Mouse (Mus musculus) cortical plate, adult 2 months (tissue): ENCODE results near the gene Tbc1d16. TPM values are rescaled to one million over a fixed set of nuclear protein-coding genes. Genes with fewer than 3 reads are reported as not detected.

Experiments
- H3K27ac ChIP-seq: fragments of 200-500 bp; 2 replicates; pipeline ENCODE4 v1.5.1; 2012; ENCODE audit warnings: low read length, control low read depth, inconsistent platforms; ENCODE audit not compliant: insufficient read depth
- H3K4me1 ChIP-seq: fragments of 200-500 bp; 2 replicates; pipeline ENCODE4 v1.6.1; 2011; ENCODE audit warnings: low read length; ENCODE audit not compliant: control insufficient read depth, insufficient read depth
- H3K4me3 ChIP-seq: fragments of 200-500 bp; 2 replicates; pipeline ENCODE4 v1.5.1; 2011; ENCODE audit warnings: mild to moderate bottlenecking, low read length, control low read depth; ENCODE audit not compliant: insufficient read depth
- CTCF ChIP-seq: fragments of 200-500 bp; IDR thresholded peaks from 2 replicates; pipeline ENCODE4 v1.5.1; 2011; ENCODE audit warnings: mild to moderate bottlenecking, control low read depth, low read length; ENCODE audit not compliant: insufficient read depth; ENCODE audit errors: extremely low read depth
- POLR2A ChIP-seq: fragments of 200-500 bp; IDR thresholded peaks from 2 replicates; pipeline ENCODE4 v1.6.1; 2011; ENCODE audit warnings: mild to moderate bottlenecking, low read length, control low read depth; ENCODE audit not compliant: insufficient read depth; ENCODE audit errors: extremely low read depth
- polyA plus RNA-seq: library from polyadenylated mRNA; depleted of rRNA; stranded (reverse); fragments of >200 nt; gene quantifications from 2 replicates; pipeline ENCODE4 v1.2.3, GENCODE M21; 2012

Gene Tbc1d16
- polyA plus RNA-seq, 1 experiment, result 17.6 TPM

GRCm38 (mm10) chr11:119210321-119211100 is 17.8 kb downstream of the Tbc1d16 start:
- H3K4me1 ChIP-seq, result no peaks in the 10 kb centered on the region
- no peak overlapping the region for H3K4me3 ChIP-seq
- no peak overlapping the region for H3K27ac ChIP-seq
- TF ChIP-seq POLR2A (no peak), CTCF (no peak)

GRCm38 (mm10) chr11:119209371-119210025 is 18.8 kb downstream of the Tbc1d16 start:
- TF ChIP-seq CTCF (no peak), POLR2A (no peak)
- Histone ChIP-seq H3K27ac (no peak overlapping the region), H3K4me3 (no peak overlapping the region), H3K4me1 (no peaks in the 10 kb centered on the region)

GRCm38 (mm10) chr11:119208870-119209370 is 19.4 kb downstream of the Tbc1d16 start:
- no peak overlapping the region for H3K4me3 ChIP-seq
- no peak overlapping the region for H3K27ac ChIP-seq
- TF ChIP-seq CTCF (no peak), POLR2A (no peak)
- H3K4me1 ChIP-seq, result no peaks in the 10 kb centered on the region

GRCm38 (mm10) chr11:119207986-119208385 is 20.3 kb downstream of the Tbc1d16 start:
- no peak overlapping the region for H3K27ac ChIP-seq
- TF ChIP-seq POLR2A (no peak), CTCF (no peak)

GRCm38 (mm10) chr11:119206562-119206961 is 21.7 kb downstream of the Tbc1d16 start:
- Histone ChIP-seq H3K4me3 (no peak overlapping the region), H3K4me1 (no peaks in the 10 kb centered on the region), H3K27ac (no peak overlapping the region)
- no peak for TF ChIP-seq POLR2A
- TF ChIP-seq CTCF, result peak; percentile 94

More at GRCm38 (mm10) chr11:119207986-119208385, 20.3 kb downstream of the Tbc1d16 start:
- Histone ChIP-seq H3K4me3 (no peak overlapping the region), H3K4me1 (no peaks in the 10 kb centered on the region)

GRCm38 (mm10) chr11:119205738-119206137 is 22.6 kb downstream of the Tbc1d16 start:
- no peak for TF ChIP-seq POLR2A
- no peak for TF ChIP-seq CTCF
- H3K4me3 ChIP-seq, result no peak overlapping the region
- no peaks in the 10 kb centered on the region for H3K4me1 ChIP-seq

GRCm38 (mm10) chr11:119203423-119203822 is 24.9 kb downstream of the Tbc1d16 start:
- peak; percentile 65 for TF ChIP-seq CTCF
- no peak for TF ChIP-seq POLR2A
- Histone ChIP-seq H3K27ac (no peak overlapping the region), H3K4me3 (no peak overlapping the region), H3K4me1 (no peaks in the 10 kb centered on the region)

More at GRCm38 (mm10) chr11:119205738-119206137, 22.6 kb downstream of the Tbc1d16 start:
- H3K27ac ChIP-seq, result no peak overlapping the region

- H3K27ac ChIP-seq, result no peak overlapping the region
- no peaks in the 10 kb centered on the region for H3K4me1 ChIP-seq
- TF ChIP-seq CTCF (no peak), POLR2A (no peak)
- H3K4me3 ChIP-seq, result no peak overlapping the region
These were observed 29.1 kb downstream of the Tbc1d16 start for GRCm38 (mm10) chr11:119199233-119199601.

- no peak overlapping the region for H3K27ac ChIP-seq
- no peak overlapping the region for H3K4me3 ChIP-seq
- H3K4me1 ChIP-seq, result no peaks in the 10 kb centered on the region
- TF ChIP-seq CTCF (peak; percentile 21; the same call in 1 of the 2 replicates), POLR2A (no peak)
These were observed 29.6 kb downstream of the Tbc1d16 start for GRCm38 (mm10) chr11:119198564-119199232.
